Mouse (Mus musculus): ENCODE measurements at regions not wholly inside any gene's neighbourhood (a gene's known extent, or its start where the extent isn't known, plus 50 kb on each side); places are given as distances from the start of the nearest gene placed in this dataset.

DNA sequence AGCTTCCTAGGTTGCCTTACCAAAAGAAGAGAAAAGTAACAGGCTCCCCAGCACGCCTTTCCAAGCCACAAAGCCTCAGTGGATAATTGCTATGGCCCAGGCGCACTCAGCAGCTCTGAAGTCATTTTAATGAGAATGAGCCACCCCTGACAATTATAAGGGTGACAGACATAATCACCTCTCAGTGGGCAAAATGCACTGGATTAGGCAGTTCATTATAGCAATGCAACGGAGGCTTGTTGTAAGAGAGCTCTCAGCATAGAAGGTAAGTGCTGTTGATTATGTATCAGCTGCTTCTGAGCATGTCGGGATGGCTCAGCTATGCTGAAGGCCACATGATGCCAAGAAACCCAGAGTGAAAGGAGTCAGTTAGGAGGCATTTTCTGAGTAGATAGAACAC lies 181.4 kb downstream of the Edem1 start:
- WGBS, result 65% methylated on average over 4 of the region's 4 CpGs
- DNase-seq (ENCODE audit: low spot score), result peak; percentile 14

GRCm38 (mm10) chr6:109019731-109020130 lies 191.3 kb downstream of the Edem1 start:
- ATAC-seq (ENCODE audit: low read depth) (no peak), DNase-seq (ENCODE audit: low spot score) (no peak)
- Histone ChIP-seq H3K9me3 (ENCODE audit: control insufficient read depth, low read length) (no peaks in the 10 kb centered on the region), H3K4me3 (ENCODE audit: low read depth, low read length) (no peak overlapping the region), H3K9ac (ENCODE audit: low read depth, low read length) (no peak overlapping the region), H3K27me3 (replicated peaks; ENCODE audit: control insufficient read depth, insufficient read depth, low read length) (no peaks in the 10 kb centered on the region), H3K4me1 (ENCODE audit: control insufficient read depth, insufficient read depth, low read length) (no peaks in the 10 kb centered on the region), H3K4me2 (ENCODE audit: low read depth, low read length) (no peak overlapping the region), H3K36me3 (ENCODE audit: control insufficient read depth, insufficient read depth, low read length) (no peaks in the 10 kb centered on the region), H3K27ac (replicated peaks; ENCODE audit: low read depth, low read length) (no peak overlapping the region)
- 84% methylated on average over 2 of the region's 2 CpGs for WGBS

More for the DNA sequence above, 181.4 kb downstream of the Edem1 start:
- H3K27me3 ChIP-seq (replicated peaks; ENCODE audit: control insufficient read depth, insufficient read depth, low read length), result no peaks in the 10 kb centered on the region
- H3K9ac ChIP-seq (ENCODE audit: low read depth, low read length), result no peak overlapping the region
- no peaks in the 10 kb centered on the region for H3K9me3 ChIP-seq (ENCODE audit: control insufficient read depth, low read length)
- H3K27ac ChIP-seq (replicated peaks; ENCODE audit: low read depth, low read length), result no peak overlapping the region
- no peaks in the 10 kb centered on the region for H3K4me1 ChIP-seq (ENCODE audit: control insufficient read depth, insufficient read depth, low read length)
- H3K4me3 ChIP-seq (ENCODE audit: low read depth, low read length), result no peak overlapping the region
- ATAC-seq (ENCODE audit: low read depth), result peak; percentile 62; the same call in 1 of the 2 replicates
- H3K36me3 ChIP-seq (ENCODE audit: control insufficient read depth, insufficient read depth, low read length), result no peaks in the 10 kb centered on the region
- no peak overlapping the region for H3K4me2 ChIP-seq (ENCODE audit: low read depth, low read length)

Measured in embryonic facial prominence, embryonic 14.5 days (tissue).